Mouse (Mus musculus): Measurements from ENCODE around the gene Clec18a. TPM values are rescaled to one million over a fixed set of nuclear protein-coding genes. Genes with fewer than 3 reads are reported as not detected.
"Not testable (repeated sequence)": the region's sequence is repeated elsewhere in the genome, so short reads cannot be mapped to it uniquely, and the experiment has no call there.

The Clec18a gene
- total RNA-seq (2021), result not detected in 2 replicates
- long read RNA-seq, result 0 reads

DNA sequence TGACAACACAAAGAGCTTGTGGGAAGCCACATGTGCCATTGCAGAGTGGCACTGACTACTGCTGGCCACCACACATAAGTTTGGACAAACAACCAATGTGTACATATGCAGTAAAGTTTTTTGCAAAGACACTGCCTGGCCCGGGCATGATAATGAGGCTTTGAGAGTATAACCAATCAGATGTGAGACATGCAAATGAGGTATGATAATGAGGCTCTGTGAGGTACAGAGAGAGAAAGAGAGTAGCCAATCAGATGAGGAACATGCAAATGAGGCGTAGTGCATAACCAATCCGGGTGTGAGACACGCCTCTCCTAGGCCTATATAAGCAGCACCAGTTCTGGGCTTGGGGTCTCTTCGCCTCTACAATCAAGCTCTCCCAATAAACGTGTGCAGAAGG, at the start of gene Clec18a:
Gene Clec18a, minus strand, starts transcription at position 101 of the 400 bp plus-strand sequence.
- not testable (repeated sequence) for DNase-seq

DNA sequence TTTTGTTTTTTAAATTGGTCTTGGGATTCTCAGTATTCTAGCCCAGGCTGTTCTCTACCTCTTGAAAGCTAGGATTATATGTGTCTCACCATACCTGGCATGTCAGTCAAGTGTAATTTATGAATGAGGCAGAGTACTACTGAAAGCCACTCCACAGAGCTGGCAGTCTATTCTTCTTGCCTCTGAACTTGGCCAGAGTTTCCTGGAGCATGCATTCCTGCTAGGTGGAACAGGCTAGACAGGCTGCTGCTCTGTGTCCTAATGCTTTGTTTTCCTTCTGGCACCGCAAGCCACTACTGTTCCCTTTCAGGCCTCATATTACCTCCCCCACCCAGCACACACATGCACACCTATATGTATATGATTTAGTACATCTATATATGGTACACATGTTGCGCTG, 38.5 kb upstream of the Clec18a start:
- DNase-seq, result no peak

DNA sequence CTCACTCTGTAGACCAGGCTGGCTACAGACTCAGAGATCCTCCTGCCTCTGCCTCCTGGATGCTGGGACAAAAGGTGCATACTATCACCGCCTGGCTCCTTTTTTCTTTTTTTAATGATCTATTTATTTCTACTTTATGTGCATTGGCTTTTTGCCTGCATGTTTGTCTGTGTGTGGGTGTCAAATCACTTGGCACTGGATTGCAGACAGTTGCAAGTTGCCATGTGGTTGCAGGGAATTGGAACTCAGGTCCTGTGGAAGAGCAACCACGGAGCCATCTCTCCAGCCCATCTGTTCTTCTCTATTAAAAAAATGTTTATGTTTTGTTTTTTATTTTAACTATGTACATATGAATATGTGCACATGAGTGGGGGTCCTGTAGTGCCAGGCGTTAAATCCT, 27.3 kb upstream of the Clec18a start:
- DNase-seq, result no peak

DNA sequence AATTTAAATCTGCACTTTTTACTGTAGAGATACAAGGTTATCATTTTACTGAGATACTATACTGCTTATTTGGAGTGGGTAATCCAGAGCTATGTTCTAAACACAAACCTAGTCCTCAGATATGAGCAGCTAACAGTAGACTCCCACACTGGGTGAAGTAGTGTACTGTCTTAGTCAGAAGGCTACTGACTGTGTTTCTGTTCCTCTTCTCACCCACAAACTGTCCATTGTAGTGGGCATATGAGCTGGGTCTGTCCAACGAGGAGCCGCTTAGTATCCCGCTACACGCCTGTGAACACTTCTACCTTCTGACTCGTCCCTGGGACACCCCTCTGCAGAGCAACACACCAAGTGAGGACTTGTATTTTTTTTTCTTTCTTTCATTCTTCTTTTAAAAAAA, 22.7 kb upstream of the Clec18a start:
- no peak for DNase-seq

DNA sequence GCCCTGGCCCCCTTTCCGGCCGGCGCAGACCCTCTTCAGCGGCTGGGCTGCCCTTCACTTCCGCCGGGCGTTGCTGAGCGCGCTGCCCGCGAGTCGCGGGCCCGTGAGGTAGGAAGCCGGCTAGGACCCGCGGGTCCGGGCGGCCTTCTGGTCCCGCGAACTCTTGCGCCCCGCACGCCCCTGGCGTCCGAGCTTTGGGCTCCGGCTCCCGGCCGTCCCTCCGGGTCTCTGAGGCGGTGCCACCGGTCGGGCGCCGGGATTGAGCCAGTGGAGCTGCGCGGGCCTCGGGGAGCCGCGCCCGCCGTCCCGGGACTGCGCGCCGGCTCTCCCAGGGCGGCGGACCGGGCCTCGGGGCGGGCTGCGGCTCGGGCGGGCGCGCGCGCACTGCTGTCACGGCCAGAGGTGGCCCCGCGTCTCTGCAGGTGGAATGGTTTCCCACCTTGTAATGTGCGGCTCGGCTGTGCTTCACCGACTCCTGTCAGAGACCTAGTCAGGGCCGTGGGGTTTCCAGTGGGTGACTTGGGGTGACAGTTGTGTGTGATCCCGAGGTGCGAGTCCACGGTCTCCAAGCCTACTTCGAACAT, 2.6 kb upstream of the Clec18a start:
- peak; percentile 20 for DNase-seq

DNA sequence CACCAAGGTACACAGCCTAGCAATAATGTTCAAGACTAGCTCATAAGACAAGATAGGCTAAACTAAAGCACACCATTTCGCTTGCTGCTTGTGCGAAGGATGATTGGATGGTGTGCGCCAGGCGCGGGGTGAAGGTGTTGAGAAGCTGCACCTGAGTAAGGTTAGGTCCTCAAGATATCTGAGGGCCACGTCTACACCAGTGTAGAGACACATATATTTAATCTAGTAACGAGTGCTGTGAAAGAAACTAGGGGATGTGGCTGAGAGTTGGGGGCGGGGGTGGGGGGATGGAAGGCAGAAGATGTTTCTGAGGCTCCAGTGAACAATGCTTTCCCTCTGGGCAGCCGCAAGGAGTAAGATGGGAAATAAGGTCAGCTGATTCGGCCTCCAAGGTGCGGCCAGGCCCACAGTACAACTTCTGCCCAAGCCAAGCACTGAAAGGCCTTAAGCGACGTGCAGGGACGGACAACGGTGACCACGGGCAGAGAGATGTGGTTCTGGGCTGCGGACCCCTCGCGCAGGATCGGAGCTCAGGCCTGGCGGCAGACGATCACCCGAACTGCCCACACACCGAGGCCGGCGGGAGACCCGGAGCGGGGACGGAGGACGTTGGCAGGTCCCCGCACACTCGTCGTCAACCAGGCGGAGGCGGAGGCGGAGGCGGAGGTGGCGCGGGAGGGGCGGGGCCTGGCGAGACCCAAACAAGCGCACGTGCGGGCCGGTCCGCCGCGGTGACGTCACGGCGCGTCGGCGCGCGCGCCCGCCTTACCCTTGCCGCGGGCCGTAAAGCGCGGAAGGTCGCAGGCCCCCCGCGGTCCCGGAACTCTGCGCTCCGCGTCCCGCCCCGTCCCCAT, 1.9 kb upstream of the Clec18a start, which contains the start of gene Pdpr:
Gene Pdpr, plus strand, starts transcription at position 766 of the 854 bp plus-strand sequence.
- peak; percentile 96 for DNase-seq

DNA sequence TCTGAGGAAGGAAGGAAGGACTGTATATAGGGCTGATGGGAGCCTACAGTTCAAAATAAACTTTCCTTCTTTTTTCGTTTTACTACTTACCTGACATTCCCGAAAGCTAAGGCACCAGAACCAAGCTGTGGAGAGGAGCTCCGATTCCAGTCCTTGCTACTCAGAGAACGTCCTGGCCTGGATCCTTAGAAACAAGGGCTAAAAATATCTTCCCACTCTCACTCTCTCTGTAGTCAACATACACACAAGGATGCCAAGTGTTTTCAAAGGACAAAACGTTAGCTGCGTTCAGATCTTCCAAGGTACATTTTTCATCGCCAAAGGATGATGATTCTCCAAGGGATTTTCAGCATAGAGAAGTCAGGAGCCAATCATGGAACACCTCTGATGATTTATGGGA, 520 bp downstream of the Clec18a start:
- no peak for DNase-seq

DNA sequence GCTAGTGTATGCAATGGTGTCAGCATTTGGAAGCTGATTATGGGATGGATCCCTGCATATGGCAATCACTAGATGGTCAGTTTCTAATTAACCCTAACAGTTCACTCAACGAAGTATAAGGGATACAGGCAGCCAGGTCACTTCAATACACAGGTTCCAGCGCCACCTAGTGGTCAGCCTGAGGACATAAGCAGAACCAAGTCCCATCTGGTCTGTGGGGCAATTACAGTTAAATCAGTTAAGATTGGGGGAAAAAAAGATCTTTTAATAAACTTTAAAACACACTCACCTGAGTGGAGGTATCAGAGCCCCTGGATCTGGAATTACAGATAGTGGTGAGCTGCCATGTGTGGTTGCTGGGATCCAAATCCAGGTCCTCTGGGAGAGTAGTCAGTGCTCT, 2.1 kb downstream of the Clec18a start:
- peak; percentile 83 for DNase-seq

DNA sequence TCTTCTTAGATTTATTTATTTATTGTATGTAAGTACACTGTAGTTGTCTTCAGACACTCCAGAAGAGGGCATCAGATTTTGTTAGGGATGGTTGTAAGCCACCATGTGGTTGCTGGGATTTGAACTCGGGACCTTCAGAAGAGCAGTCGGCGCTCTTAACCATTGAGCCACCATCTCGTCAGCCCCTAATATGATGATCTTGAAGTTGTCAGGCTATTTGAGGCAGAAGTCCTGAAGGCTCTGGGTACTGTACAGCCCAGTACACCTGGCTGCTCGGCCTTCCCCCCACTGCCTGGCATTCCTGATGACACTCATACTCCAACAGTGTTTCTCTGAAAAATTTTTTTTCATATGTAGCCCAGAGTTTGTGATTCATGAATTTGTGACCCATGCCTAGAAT, 8.3 kb downstream of the Clec18a start:
- not testable (repeated sequence) for DNase-seq

DNA sequence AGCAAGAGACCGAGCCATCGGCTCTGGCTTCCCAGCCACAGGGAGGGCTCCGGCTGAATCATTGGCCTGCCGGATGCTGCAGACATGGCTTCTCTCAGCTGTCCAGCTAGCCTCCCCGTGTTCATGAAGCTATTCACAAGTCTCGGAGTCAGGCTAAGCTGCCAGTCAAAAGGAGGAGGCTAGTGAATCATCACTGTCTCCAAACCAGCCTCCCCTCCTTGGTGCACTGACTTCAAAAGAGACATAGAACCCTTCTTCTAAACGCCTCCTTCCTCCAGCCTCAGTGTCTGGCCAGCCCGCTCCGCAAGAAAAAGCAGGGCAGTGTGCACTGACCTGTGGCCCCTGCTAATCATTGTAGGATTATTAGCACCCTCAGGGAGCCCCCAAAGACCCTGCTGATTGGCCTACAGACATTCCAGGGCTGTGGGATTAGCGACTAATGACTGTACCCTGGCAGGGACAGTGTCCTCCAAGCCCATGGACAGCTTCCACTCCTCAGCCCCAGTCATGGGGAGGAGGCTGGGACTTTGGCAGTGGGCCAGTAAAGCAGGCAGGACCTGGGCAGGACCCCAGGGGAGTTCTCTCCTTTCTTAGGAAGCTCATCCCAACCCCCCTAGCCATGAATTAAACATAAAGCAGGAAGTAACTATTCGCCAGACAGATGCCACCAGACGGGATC, 10.5 kb downstream of the Clec18a start:
- DNase-seq, result no peak

DNA sequence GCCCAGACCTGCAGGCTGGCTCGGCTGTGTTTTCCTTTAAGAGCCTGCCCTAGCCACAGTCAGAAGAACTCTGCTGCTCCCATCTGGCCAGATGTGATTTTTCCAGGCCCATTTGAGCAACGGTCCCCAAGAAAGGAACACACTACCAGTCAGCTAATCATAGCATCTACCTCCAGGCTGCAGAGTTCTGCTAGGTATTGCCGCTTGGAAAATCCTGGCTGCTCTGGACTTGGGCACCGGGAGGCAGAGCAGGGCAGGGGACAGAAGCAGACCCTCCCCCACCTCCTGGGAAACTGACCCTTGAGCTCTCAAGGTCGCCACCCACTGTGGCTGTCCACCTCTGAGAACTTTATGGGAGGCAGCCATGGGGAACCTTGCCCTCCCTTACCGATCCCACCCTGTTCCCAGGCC, 12.4 kb downstream of the Clec18a start:
- DNase-seq, result peak; percentile 34

DNA sequence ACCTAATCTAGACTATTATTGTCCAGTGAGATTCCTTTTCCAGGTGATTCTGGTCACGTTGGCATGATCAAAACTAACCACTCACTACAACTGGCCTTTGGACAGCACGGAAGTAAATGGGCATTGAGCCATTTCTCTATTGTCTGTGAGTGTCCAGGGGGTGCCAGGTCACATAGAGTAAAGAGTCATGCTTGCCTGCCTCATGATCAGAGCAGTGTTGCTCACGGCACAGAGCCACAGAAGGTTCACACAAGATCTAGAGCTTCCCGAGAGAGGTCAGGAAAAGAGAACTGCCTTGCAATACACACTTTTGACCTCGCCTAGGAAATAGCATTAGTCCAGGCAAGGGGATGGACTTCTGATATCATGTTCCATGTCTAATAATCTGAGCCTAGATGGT, 12.8 kb downstream of the Clec18a start:
- DNase-seq, result no peak

DNA sequence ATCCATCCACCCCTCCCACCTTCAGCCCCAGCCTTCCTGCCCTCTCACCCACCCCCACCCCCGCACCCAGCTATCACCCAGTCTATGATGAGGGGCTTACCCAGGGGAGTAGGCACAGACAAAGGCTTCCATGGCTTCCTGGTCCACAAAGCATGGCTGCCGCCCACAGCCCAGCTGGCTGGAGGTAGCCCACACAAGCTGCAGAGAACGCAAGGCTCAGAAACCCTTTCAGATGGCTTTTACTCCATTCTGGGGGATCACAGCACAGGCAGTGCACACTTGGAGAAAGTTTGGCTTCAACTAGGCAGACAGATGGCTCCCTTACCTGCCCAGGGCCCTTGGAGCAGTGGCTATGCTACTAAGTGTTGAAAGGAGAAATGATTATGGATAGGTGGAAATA, 16.3 kb downstream of the Clec18a start:
- DNase-seq, result no peak

DNA sequence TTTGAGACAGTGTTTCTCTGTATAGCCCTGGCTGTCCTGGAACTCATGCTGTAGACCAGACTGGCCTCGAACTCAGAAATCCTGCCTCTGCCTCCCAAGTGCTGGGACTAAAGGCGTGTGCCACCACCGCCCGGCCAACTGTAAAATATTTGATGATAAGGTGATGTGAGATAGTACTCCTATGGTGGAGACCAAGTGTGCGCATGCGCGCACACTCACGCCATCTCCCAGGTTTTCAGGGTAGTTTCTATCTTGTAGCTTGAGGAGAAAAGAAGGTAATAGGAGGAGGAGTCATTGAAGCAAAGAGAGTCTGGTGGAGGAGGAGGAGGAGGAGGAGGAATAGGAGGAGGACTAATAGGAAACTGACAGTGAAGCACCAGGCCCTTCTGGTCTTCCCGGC, 23.6 kb downstream of the Clec18a start:
- DNase-seq, result not testable (repeated sequence)

DNA sequence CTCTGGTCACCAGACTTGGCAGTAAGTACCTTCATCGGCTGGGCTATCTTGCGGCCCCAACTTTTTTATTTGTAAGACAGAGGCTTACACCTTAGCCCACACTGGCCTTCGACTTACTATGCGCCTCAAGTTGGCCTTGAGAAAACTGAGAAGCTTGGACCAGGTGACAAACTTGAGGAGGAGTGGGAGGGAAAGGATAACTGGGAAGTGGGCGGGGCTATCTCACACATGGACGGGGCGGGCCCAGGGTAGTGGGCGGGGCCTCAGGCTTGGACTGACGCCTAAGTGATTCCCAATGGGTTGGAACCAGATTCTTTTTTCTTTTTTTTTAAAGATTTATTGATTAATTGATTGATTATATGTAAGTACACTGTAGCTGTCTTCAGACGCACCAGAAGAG, 24.8 kb downstream of the Clec18a start:
- no peak for DNase-seq

DNA sequence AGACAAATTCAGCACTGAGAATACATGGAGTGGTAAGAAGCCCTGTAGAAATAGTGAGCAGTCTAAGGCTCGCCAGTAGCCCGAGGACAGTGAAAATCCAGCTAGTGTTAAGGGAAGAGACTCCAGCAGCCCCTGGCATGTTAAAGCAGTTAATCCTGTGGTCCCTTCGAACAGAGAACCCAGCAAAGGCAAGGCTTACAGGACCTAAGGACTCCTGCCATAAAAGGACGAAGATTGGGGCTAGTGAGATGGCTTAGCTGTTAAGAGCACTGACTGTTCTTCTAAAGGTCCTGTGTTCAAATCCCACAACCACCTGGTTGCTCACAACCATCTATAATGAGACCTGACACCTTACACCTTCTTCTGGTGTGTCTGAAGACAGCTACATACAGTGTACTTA, 25.9 kb downstream of the Clec18a start:
- no peak for DNase-seq

DNA sequence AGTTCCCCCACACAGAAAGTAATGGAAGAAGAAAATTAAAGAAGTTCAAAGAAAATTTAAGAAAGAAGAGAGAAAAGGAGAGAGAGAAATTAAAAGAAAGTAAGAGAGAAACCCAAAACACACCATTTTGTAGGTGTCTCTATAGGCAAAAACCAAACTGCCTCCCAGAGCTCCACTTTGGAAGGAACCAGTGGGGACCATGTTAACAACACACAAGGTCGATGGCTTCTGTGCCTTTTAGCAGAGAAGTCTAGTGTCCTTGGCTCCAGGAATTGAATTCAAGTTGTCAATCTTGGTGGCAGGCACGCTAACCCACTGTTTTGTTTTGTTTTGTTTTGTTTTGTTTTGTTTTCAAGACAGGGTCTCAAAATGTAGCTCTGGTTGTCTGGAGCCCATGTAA, 29.3 kb downstream of the Clec18a start:
- DNase-seq, result no peak

DNA sequence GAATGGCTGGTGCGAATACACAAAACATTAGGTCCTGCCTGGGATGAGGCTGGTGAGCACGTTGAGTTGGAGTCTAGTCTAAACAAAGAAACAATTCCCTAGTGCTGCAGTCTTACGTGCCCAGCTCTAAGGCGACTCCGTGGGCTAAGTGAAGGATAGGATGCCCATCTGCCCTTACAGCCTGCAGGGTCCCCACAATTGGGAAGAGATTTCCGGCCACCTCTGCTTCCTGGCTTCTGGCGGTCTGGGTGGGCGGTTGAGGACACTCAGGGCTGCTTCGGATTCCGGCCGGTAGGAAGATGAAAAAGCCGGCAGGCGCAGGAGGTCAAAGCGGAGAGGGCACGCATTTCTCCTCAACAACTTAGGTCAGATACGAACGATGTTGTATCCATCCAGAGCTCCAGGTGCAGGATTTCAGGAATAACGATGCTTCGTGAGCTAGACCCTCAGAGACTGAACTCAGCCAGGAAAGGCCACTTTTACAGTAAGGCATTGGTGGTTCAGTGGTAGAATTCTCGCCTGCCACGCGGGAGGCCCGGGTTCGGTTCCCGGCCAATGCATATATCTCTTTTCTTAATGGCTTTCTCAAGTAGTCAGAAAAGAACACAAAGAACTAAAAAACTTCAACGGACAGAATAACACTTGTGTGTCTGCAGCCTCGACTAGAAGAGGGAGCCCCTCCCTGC, 30.0 kb downstream of the Clec18a start:
- peak; percentile 81 for DNase-seq

DNA sequence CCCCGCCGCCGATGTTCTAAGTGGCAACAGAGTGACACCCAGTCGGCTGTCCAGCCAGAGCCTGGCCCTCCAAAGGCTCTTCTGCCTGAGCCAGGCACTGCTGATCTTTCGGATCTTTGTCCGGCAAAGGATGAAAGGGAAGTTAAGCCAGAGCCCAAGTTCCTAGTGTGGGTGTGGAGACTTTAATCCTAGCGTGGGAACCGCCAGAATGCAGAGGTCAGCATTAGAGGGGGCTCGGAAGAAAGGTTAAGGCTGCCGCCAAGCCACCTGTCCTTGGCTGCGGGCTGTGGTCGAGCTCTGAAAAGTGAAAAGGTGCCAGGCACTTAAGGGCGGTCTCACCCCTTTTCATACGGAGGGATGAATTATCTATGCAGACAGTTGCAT, 30.5 kb downstream of the Clec18a start:
- no peak for DNase-seq

DNA sequence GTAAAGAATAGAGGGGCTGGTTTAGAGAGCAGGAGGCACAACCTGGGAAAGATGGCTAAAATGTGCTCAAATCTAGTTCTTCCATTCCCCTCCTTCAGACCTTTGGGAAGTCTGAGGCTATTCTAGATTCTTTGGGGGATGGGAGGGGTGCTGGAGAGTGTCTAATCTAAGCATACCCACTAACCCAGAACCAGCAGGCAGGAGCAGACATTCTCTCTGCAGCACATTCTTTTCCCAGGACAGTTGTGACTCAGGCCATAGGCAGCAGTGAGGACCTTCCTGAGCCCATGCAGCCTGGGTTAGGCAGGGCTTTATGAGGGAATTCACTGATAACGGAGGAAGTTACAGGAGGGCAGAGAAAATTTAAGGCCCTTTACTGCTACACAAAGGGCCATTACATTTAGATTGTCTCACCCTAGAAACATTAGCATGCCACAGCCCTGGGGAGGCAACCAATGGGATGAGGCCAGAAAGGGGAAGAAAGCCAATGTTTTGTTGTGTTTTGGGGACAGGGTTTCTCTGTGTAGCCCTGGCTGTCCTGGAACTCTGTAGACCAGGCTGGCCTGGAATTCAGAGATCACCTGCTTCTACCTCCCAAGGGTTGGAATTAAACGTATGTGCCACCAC, 33.2 kb downstream of the Clec18a start:
- DNase-seq, result no peak

DNA sequence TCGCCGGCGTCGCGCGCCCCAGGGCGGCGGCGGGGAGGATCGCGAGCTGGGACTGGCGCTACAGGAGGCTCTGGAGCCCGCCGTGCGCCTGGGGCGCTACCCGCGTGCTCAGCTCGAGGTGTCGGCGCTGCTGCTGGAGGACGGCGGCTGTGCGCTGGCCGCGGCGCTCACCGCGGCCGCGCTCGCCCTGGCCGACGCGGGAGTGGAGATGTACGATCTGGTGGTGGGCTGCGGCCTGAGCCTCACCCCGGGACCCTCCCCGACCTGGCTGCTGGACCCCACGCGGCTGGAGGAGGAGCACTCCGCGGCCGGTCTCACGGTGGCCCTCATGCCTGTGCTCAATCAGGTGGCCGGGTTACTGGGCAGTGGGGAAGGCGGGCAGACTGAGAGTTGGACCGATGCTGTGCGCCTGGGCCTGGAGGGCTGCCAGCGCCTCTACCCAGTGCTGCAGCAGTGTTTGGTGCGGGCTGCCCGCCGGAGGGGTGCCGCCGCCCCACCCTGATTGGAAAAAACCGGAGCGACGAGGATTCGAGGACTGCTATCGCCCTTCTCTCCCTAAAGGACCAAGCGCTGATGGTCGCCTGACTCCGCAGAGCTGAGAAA, 35.4 kb downstream of the Clec18a start:
- peak; percentile 61 for DNase-seq

DNA sequence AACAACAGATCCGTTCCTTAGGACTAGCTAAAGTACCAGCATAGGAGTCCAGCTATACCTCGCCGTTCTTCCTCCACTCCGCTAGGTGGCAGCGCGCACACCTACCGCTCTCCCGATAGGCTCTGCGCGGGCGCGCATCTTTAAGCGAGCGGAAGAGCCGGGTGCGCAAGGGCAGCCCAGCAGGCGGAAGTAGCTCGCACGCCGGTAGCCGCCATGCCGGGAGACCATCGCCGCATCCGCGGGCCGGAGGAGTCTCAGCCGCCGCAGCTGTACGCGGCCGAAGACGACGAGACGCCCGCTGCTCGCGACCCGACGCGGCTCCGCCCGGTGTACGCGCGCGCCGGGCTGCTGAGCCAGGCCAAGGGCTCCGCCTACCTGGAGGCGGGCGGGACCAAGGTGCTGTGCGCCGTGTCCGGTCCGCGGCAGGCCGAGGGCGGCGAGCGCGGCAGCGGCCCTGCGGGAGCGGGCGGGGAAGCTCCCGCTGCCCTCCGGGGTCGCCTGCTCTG, 36.0 kb downstream of the Clec18a start, which contains the start of gene Exosc6:
Gene Exosc6, plus strand, starts transcription at position 182 of the 506 bp plus-strand sequence.
- DNase-seq, result peak; percentile 90

All from adrenal gland, postnatal 25 days (tissue).